Mouse (Mus musculus) kidney, adult 9 months (tissue): ENCODE measurements at regions not wholly inside any gene's neighbourhood (a gene's known extent, or its start where the extent isn't known, plus 50 kb on each side); places are given as distances from the start of the nearest gene placed in this dataset.

ENCODE experiments used
- DNase-seq: peaks from one replicate; pipeline ENCODE4 v3.0.0; 2022

- no peak for DNase-seq
Measured at GRCm38 (mm10) chr3:35321991-35322390, 431.9 kb upstream of the Atp11b start.

GRCm38 (mm10) chr3:35322899-35323298, 431.0 kb upstream of the Atp11b start:
- no peak for DNase-seq

DNA sequence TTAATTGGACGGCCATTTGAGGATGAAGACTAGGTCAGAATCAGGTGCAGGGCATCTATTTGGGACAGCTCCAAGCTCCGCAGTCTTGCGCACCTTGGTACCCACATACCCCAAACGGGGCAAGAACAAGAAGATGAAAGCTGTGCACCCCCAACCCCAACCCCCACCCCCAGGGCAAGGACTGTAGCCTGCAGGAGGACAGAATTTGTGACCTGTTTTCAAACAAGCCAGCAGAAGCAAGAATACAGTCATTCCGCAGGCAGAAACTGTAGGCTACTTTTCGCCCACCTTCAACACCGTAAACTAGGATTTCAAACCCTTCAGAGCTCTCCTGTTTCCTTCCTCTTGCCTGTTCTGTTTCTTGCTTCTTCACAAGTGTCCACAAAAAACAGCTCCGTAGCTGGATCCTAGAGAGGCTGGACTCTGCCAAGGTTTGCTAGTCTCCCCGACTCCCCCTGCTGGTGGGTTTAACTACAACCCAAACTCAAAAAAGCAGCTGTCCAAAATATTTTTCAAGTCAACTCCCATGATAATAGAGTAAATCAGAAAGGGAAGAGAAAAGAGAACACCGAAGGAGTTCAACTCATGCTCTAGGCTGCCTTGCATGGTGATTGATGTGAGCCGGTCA, 430.3 kb upstream of the Atp11b start:
- peak; percentile 53 for DNase-seq

DNA sequence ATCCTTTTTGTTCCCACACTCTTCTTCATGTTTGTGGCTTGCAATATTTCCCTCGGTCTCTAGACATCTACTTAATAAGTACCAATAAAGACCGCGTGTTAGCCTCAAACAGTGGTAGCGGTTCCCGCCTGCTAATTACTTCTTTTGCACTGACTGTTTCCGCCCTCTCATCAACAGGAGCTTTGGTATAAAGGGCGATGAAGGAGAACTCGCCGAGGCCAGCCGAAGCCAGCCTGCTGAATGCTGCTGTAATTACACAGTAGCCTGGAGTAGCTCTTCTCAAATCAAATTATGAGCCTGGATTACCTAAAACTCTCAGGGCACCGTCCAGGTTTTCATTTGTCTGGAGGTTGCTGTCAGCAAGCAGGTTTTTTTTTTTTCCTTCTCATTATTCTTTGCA, 429.7 kb upstream of the Atp11b start:
- DNase-seq, result peak; percentile 9

DNA sequence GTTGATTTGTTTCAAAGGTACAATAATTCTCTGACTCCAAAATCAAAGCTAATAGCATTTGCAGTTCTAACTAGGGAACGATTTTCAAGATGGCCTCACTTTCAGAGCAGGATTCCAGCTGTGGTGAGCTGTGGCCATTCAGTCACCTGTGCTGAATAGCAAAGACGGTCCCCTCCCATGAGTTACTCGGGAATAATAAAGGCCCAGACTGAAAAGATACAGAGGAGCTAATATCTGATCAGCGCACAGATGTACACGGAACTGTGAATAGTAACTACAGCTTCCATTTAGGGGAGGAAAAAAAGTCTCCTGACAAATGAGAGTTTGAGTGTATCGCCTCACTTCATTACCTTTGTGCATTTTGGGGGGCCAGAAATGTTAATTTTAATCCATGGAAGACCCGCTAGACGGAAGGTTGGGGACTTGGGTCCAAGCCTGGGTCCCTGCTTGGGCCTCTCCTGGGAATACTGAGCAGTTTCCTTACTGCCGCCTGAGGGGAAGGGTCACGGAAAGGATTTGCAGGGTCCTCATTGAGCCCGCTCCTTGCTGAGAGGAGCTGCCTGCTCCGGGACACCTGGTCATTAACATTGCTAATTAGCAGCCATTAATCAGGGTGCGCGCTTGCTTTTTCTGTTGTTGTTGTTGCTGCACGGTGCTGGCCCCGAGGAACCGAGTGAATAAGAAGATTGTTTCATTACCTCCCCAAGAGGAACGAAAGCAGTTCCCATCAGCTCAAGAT, 421.2 kb upstream of the Atp11b start:
- DNase-seq, result no peak

- DNase-seq, result no peak
Measured at GRCm38 (mm10) chr3:35334017-35334416, 419.9 kb upstream of the Atp11b start.

DNA sequence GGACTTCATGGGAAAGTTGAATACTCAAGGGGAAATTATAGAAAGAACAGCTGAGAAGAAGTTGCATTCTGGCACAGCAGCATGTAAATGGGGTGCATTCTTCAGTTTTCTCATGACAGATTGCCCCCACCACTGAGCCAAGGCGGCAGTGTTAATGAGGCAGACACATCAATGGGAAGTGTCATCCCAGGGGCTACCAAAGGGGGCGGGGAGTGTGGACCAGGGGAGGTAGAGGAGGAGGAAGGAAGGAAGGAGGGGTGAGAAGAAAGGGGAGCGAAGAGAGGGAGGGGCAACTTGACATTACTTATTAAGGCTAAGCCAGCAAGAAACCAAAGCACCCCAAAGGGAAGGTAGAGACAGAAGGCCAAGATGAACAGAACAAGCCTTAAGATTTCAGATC, 419.4 kb upstream of the Atp11b start:
- no peak for DNase-seq

- no peak for DNase-seq
Measured at GRCm38 (mm10) chr3:35335837-35336236, 418.1 kb upstream of the Atp11b start.

DNA sequence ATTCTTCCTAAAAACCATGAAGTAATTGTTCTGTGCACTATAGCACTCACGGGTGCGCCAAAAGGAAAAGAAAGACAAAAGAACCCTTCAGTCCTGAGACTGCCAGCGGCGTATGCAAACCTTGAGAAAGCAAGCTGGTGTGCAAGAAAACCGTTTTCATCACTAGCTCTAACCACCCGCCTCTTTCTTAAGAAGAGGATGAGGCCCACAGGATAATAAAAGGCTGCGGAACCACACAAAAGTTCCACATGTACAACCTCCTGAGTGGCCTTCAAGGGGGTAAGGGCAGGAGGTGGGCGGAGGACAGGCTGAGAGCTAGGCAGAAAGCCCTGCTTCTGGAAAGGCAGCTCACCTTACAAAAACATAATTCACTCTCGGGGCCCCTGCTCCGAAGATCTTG, 413.4 kb upstream of the Atp11b start:
- no peak for DNase-seq

- DNase-seq, result no peak
Measured at GRCm38 (mm10) chr3:35340935-35341800, 412.7 kb upstream of the Atp11b start.

DNA sequence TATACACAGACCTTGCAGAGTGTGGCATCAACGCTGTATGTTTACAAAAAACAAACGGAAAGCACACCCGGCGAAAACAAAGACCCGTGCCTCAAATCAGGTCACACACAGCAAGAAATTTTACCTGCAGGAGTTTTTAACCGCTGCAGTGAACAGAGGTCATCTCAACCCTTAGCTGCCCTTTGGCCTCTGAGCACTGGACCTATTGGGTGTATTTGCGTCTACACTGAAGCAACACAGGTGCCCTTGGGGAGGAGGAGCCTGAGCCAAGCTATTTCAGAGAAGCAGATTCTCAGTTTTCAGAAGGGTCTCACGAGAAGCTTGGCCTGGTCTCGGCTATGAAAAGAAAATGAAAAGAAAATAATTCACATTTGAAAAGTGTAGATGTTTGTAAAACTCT, 412.1 kb upstream of the Atp11b start:
- DNase-seq, result no peak

DNA sequence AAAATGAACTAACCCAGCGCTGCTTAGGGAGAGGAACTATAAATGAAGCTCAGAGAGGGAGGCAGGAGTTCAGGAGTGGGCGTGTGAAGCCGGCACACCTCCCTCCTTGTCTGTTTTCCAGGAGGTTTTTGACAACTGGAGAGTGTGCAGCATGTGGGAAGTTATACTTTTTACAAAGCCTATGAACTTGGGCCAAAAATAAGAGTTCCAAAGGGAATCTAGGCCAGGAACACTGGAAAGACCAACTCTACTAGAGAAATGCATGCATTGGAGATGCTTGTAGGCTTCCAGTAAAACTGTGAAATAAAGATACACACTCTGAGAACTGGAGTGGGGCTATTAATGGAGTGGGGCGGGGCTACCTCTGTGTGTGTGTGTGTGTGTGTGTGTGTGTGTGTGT, 411.3 kb upstream of the Atp11b start:
- no peak for DNase-seq

DNA sequence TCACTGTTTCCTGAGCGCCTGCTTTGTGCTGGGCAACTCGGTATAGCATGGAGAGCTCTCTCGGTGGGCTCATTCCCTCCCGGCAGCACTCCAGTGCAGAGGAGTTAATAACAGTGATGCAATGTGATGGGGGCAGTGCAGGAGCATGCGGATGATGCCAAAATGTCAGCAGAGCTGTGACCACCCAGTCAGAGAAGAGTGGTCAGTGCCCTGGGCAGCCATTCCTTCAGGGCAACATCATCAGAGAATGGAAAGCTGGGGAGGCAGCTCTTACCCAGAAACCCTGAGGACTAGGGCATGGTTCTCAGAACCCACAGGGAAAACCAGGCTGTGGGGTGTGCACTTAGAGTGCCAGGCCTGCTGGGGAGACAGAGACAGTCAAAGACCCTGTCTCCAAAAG, 410.0 kb upstream of the Atp11b start:
- DNase-seq, result no peak

- no peak for DNase-seq
Measured at GRCm38 (mm10) chr3:35349114-35349513, 404.8 kb upstream of the Atp11b start.

DNA sequence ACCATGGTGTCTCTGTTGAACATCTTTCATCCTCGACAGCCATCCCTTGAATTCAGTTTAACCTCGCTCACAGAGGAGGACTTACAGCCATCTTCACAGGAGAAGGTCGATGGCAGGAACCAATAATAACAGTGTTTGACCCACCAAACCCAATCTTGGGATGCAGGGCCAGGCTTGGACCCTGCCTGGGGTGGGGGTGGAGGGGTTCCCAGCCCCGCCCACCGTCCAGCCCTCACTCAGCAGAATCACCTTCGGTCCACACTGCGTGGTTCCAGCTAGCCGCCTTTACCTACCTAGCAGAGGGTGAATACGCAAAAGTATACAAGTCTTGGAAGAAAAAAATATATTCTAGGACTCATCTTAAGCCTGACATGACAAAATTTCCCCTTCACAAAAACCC, 400.5 kb upstream of the Atp11b start:
- DNase-seq, result no peak

- DNase-seq, result no peak
Measured at GRCm38 (mm10) chr3:35353920-35354319, 400.0 kb upstream of the Atp11b start.

DNA sequence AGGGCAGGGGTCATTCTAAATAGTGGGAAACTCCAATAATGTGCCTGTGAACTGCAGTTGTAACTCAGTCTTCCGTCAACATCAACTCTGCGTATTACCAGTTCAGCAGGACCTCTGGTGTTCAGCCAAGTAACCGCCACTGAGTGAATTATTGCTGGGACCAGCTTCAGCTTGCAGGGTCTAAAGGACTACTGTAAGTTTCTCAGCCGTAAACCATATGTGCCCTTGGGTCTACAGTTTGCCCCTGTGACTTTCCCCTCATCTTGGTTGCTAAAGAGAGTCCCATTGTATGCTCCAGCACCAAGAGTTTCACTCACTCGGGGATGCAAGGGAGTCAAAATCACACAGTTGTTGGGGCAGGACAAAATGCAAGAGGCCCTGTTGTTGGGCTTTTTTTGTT, 399.6 kb upstream of the Atp11b start:
- DNase-seq, result no peak

- no peak for DNase-seq
Measured at GRCm38 (mm10) chr3:35357111-35357510, 396.8 kb upstream of the Atp11b start.

GRCm38 (mm10) chr3:35358541-35358940, 395.4 kb upstream of the Atp11b start:
- DNase-seq, result no peak

DNA sequence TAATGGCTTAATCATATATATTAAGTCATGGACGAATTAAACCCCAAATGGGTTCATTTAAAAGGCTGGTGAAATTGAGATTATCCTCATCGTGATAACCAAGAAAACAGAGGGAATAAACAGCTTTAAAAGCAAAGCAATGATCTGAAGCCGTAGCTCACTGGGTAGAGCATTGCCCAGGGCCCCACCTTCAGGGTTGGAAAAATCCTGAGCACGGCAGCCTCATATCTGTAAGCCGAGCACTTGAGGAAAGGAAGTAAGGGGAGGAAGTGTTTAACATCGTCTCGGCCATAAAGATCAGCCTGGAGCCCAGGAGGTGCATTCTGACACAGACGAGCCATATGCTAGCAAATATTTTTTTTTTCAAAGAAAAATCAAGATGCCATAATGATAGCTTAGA, 394.6 kb upstream of the Atp11b start:
- no peak for DNase-seq

- DNase-seq, result no peak
Measured at GRCm38 (mm10) chr3:35360515-35360914, 393.4 kb upstream of the Atp11b start.

DNA sequence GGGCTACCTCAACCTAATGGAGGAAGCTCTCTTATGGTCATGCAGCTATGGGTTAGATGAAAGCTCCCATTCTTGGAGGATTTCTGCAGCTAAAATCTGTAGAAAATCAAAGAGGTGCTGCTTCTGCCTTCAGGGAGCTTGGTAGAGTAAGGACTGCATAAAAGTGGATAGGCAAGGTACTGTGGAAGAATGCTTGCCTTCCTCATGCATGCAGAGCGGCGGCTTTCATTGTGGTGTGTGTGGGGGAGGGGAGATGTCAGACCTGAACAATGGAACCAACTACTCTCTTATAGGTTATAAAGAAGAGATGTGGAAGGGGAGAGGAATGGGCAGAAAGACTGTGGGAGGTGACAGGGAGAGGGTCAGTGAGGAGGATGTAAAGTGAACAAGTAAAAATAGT, 392.8 kb upstream of the Atp11b start:
- no peak for DNase-seq

DNA sequence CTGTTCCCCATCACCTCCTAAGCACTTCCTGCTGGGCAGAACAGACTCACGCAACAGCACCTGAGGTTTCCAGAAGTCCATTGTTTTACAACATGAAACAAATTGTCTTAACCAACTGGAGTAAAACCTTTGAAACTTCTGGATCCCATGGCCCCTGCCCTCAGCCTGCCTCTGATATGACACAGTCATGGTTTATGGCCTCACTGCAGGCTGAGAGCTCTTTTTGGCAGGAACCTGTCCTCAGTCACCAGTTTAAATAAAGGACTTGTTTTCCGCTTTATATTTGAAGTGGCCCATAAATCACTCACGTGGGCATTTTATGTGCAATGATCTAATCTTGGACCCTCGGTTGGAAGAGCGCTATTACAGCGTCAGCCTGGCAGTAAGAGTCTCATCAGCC, 388.5 kb upstream of the Atp11b start:
- no peak for DNase-seq

GRCm38 (mm10) chr3:35372276-35372675, 381.6 kb upstream of the Atp11b start:
- DNase-seq, result no peak
